In the genomic region with DNA sequence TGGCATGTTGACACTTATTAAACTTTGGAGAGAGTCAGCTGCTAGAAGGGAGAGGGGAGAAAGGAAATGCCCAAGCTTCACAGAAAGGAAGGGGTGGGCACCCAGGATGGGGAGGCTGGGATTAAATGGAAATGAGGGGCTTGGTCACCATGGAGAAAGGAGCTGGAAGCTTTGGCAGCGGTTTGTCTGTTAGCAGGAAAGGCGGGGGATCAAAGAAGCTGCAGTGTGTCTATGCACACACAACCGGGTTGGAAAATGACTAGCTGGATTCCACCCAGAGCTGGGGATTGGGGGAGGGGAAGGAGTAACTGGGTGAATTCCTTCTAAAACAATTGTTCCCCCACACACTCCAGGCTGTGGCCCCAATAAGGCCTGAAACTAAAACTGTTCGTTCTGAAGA, we compare ENCODE assay signal across 11 mouse cellular contexts. TPM values are rescaled to one million over a fixed set of nuclear protein-coding genes. Genes with fewer than 3 reads are reported as not detected.
DNase-seq lines count a peak whose midpoint lies in the region; ATAC-seq and TF ChIP-seq lines count a peak whose summit lies in the region.
"Had no signal": no experiment of that assay in that cellular context is flagged by ENCODE, and none has a peak within 500 bp of the region (broad histone marks: within the 10 kb centered on the region; RNA-seq: fewer than 3 reads in every experiment).

No protein-coding gene starts in this region.

- H3K27ac ChIP-seq in forebrain, embryonic 10.5 days, result peak overlapping the region; percentile 82
- H3K27ac ChIP-seq in hindbrain, postnatal 0 days, result peak overlapping the region; percentile 17; the same call in 1 of the 2 replicates
- no peak overlapping the region; the same call in 1 of the 2 replicates for H3K27ac ChIP-seq in neural tube, embryonic 14.5 days (ENCODE audit: low read depth, low read length)

- no peak overlapping the region for H3K4me2 ChIP-seq in hindbrain, postnatal 0 days (ENCODE audit: low read depth, low read length)
- H3K4me2 ChIP-seq in neural tube, embryonic 14.5 days (ENCODE audit: low read depth, low read length), result no peak overlapping the region

- WGBS in forebrain, embryonic 10.5 days, result 12% methylated on average over 4 of the region's 4 CpGs
- 12% methylated on average over 4 of the region's 4 CpGs for WGBS in hindbrain, postnatal 0 days
- 18% methylated on average over 4 of the region's 4 CpGs for WGBS in neural tube, embryonic 14.5 days

- DNase-seq in layer of hippocampus, adult 8-10 months (ENCODE audit: low spot score in 2 of 2), result peak; percentile 34 to 36
- DNase-seq in layer of hippocampus, adult 9-10 months (ENCODE audit: low spot score), result no peak
- peak; percentile 53 for DNase-seq in forebrain, embryonic 10.5 days (ENCODE audit: extremely low spot score, low spot score)
- DNase-seq in hindbrain, postnatal 0 days (ENCODE audit: low spot score), result peak; percentile 81
- DNase-seq in adrenal gland, postnatal 25 days, result no peak
- no peak for DNase-seq in cerebellum, adult 9-10 months
- no peak for DNase-seq in adrenal gland, postnatal 14 days
- DNase-seq: cerebellum, postnatal 25 days; lung, adult 18-20 months had no signal

- H3K36me3 ChIP-seq in forebrain, embryonic 10.5 days (replicated peaks), result no peaks in the 10 kb centered on the region
- no peaks in the 10 kb centered on the region for H3K36me3 ChIP-seq in hindbrain, postnatal 0 days (ENCODE audit: insufficient read depth, low read length)
- no peaks in the 10 kb centered on the region for H3K36me3 ChIP-seq in neural tube, embryonic 14.5 days (ENCODE audit: control insufficient read depth, insufficient read depth, low read length)

- no peak overlapping the region for H3K9ac ChIP-seq in hindbrain, postnatal 0 days (replicated peaks; ENCODE audit: low read length)
- H3K9ac ChIP-seq in neural tube, embryonic 14.5 days (replicated peaks; ENCODE audit: low read depth, low read length), result no peak overlapping the region

- no peak for TF ChIP-seq CTCF in hindbrain, postnatal 0 days (IDR thresholded peaks at IDR 0.05; ENCODE audit: low read depth)

- H3K4me3 ChIP-seq in forebrain, embryonic 10.5 days, result 0 out of 2 replicates have a peak overlapping the region, but pooled peaks have one; percentile 1
- no peak overlapping the region for H3K4me3 ChIP-seq in hindbrain, postnatal 0 days (ENCODE audit: low read length)
- H3K4me3 ChIP-seq in neural tube, embryonic 14.5 days (ENCODE audit: low read depth, low read length), result no peak overlapping the region

- peaks cover 57% of the 10 kb centered on the region for H3K27me3 ChIP-seq in forebrain, embryonic 10.5 days (ENCODE audit: poor library complexity, severe bottlenecking)
- no peaks in the 10 kb centered on the region for H3K27me3 ChIP-seq in hindbrain, postnatal 0 days (ENCODE audit: insufficient read depth, low read length)
- H3K27me3 ChIP-seq in neural tube, embryonic 14.5 days (ENCODE audit: control insufficient read depth, insufficient read depth, low read length), result no peaks in the 10 kb centered on the region

- ATAC-seq in hindbrain, postnatal 0 days, result peak; percentile 70
- peak; percentile 53; the same call in 1 of the 2 replicates for ATAC-seq in neural tube, embryonic 14.5 days (ENCODE audit: low read depth)
- ATAC-seq: CD4-positive, CD25-positive, alpha-beta regulatory T cell, adult 4 months had no signal

- H3K4me1 ChIP-seq in forebrain, embryonic 10.5 days, result peaks cover 69% of the 10 kb centered on the region
- H3K4me1 ChIP-seq in hindbrain, postnatal 0 days (ENCODE audit: insufficient read depth, low read length), result 0 out of 2 replicates have a peak, but pooled peaks cover 9% of the 10 kb centered on the region
- H3K4me1 ChIP-seq in neural tube, embryonic 14.5 days (ENCODE audit: control insufficient read depth, insufficient read depth, low read length), result peaks cover 7% of the 10 kb centered on the region; the same call in 1 of the 2 replicates

- no peaks in the 10 kb centered on the region; the same call in 1 of the 2 replicates for H3K9me3 ChIP-seq in forebrain, embryonic 10.5 days
- H3K9me3 ChIP-seq in hindbrain, postnatal 0 days (ENCODE audit: low read length), result no peaks in the 10 kb centered on the region
- H3K9me3 ChIP-seq in neural tube, embryonic 14.5 days (ENCODE audit: control insufficient read depth, low read length), result no peaks in the 10 kb centered on the region

RNA-seq across cellular contexts. Expression of a gene that starts 29.1 kb away (rescaled TPM):
- 1 to 10 TPM; 6.8 to 8.8 (median 7.4) TPM for total RNA-seq in layer of hippocampus, adult 8-10 months (2022)
- polyA plus RNA-seq in forebrain, embryonic 10.5 days (2016; fragmentation: Nextera tagmentation; extraction: Ambion mirVana), result 12.6 and 12.9 TPM in 2 replicates
- total RNA-seq in hindbrain, postnatal 0 days (2014; rRNA removed), result 6.0 and 6.3 TPM in 2 replicates
- 11.4 and 13.3 TPM in 2 replicates for polyA plus RNA-seq in hindbrain, postnatal 0 days (2015; fragmentation: Nextera tagmentation; extraction: Ambion mirVana)
- polyA plus RNA-seq in neural tube, embryonic 14.5 days (2014; fragmentation: Nextera tagmentation; extraction: Ambion mirVana), result 9.6 and 10.8 TPM in 2 replicates
- 4.5 and 4.7 TPM in 2 replicates for total RNA-seq in adrenal gland, postnatal 25 days (2021)
- total RNA-seq in adrenal gland, postnatal 14 days (2021), result 5.7 and 6.3 TPM in 2 replicates

RNA-seq across cellular contexts. Expression of a gene that starts 31.7 kb away (rescaled TPM):
- 10 to 100 TPM; 38.5 to 59.5 (median 43.0) TPM for total RNA-seq in layer of hippocampus, adult 8-10 months (2022)
- polyA plus RNA-seq in forebrain, embryonic 10.5 days (2016; fragmentation: Nextera tagmentation; extraction: Ambion mirVana), result 35.3 and 36.8 TPM in 2 replicates
- total RNA-seq in hindbrain, postnatal 0 days (2014; rRNA removed), result 23.5 and 28.0 TPM in 2 replicates
- polyA plus RNA-seq in hindbrain, postnatal 0 days (2015; fragmentation: Nextera tagmentation; extraction: Ambion mirVana), result 20.6 and 22.2 TPM in 2 replicates
- polyA plus RNA-seq in neural tube, embryonic 14.5 days (2014; fragmentation: Nextera tagmentation; extraction: Ambion mirVana), result 33.4 and 39.0 TPM in 2 replicates
- total RNA-seq in adrenal gland, postnatal 25 days (2021), result 1.9 and 2.2 TPM in 2 replicates
- total RNA-seq in adrenal gland, postnatal 14 days (2021), result 2.5 and 3.4 TPM in 2 replicates
- polyA plus RNA-seq: CD4-positive, CD25-positive, alpha-beta regulatory T cell, adult 4 months had no signal

Comparison
In these comparisons a context has a peak if more than half of its experiments do, and no peak if none do; other contexts are left out.
1. DNase-seq: peak in layer of hippocampus, adult 8-10 months (2 of 2), forebrain, embryonic 10.5 days (single experiment) and hindbrain, postnatal 0 days (single experiment); none in layer of hippocampus, adult 9-10 months (single experiment), adrenal gland, postnatal 25 days (single experiment), cerebellum, adult 9-10 months (single experiment) and adrenal gland, postnatal 14 days (single experiment).